Mouse (Mus musculus): Measurements from ENCODE around the gene Elovl6.

Gene Elovl6

GRCm38 (mm10) chr3:129566013-129566412 is 33.9 kb downstream of the Elovl6 start:
- no peak for DNase-seq (ENCODE audit: low read depth)

GRCm38 (mm10) chr3:129566876-129567275 is 34.7 kb downstream of the Elovl6 start:
- DNase-seq (ENCODE audit: low read depth): no peak

- no peak for DNase-seq (ENCODE audit: low read depth)
Measured at GRCm38 (mm10) chr3:129568506-129568905, 36.4 kb downstream of the Elovl6 start.

GRCm38 (mm10) chr3:129570989-129571388 is 38.8 kb downstream of the Elovl6 start:
- no peak for DNase-seq (ENCODE audit: low read depth)

- no peak for DNase-seq (ENCODE audit: low read depth)
Measured at GRCm38 (mm10) chr3:129571642-129572041, 39.5 kb downstream of the Elovl6 start.

- no peak for DNase-seq (ENCODE audit: low read depth)
Measured at GRCm38 (mm10) chr3:129572959-129573358, 40.8 kb downstream of the Elovl6 start.

- DNase-seq (ENCODE audit: low read depth): no peak
Measured at GRCm38 (mm10) chr3:129573609-129574008, 41.5 kb downstream of the Elovl6 start.

- DNase-seq (ENCODE audit: low read depth): no peak
Measured at GRCm38 (mm10) chr3:129575086-129575485, 42.9 kb downstream of the Elovl6 start.

GRCm38 (mm10) chr3:129576522-129576921 is 44.4 kb downstream of the Elovl6 start:
- DNase-seq (ENCODE audit: low read depth): no peak

GRCm38 (mm10) chr3:129578741-129579475 is 46.8 kb downstream of the Elovl6 start:
- no peak for DNase-seq (ENCODE audit: low read depth)

GRCm38 (mm10) chr3:129581024-129581423 is 48.9 kb downstream of the Elovl6 start:
- no peak for DNase-seq (ENCODE audit: low read depth)

- DNase-seq (ENCODE audit: low read depth): no peak
Measured at GRCm38 (mm10) chr3:129582449-129582848, 50.3 kb downstream of the Elovl6 start.

GRCm38 (mm10) chr3:129583290-129583689 is 51.1 kb downstream of the Elovl6 start:
- DNase-seq (ENCODE audit: low read depth): no peak

- DNase-seq (ENCODE audit: low read depth): no peak
Measured at GRCm38 (mm10) chr3:129587916-129588315, 55.8 kb downstream of the Elovl6 start.

- peak; percentile 45 for DNase-seq (ENCODE audit: low read depth)
Measured at GRCm38 (mm10) chr3:129588753-129589152, 56.6 kb downstream of the Elovl6 start.

- DNase-seq (ENCODE audit: low read depth): no peak
Measured at GRCm38 (mm10) chr3:129589705-129590104, 57.5 kb downstream of the Elovl6 start.

GRCm38 (mm10) chr3:129590548-129591226 is 58.5 kb downstream of the Elovl6 start:
- peak; percentile 80 for DNase-seq (ENCODE audit: low read depth)

- DNase-seq (ENCODE audit: low read depth): no peak
Measured at GRCm38 (mm10) chr3:129591251-129591650, 59.1 kb downstream of the Elovl6 start.

- DNase-seq (ENCODE audit: low read depth): no peak
Measured at GRCm38 (mm10) chr3:129591761-129592160, 59.6 kb downstream of the Elovl6 start.

- DNase-seq (ENCODE audit: low read depth): no peak
Measured at GRCm38 (mm10) chr3:129593001-129593400, 60.8 kb downstream of the Elovl6 start.

- no peak for DNase-seq (ENCODE audit: low read depth)
Measured at GRCm38 (mm10) chr3:129593735-129594134, 61.6 kb downstream of the Elovl6 start.

- DNase-seq (ENCODE audit: low read depth): no peak
Measured at GRCm38 (mm10) chr3:129596098-129596497, 63.9 kb downstream of the Elovl6 start.

GRCm38 (mm10) chr3:129602289-129602688 is 70.1 kb downstream of the Elovl6 start:
- peak; percentile 75 for DNase-seq (ENCODE audit: low read depth)

- no peak for DNase-seq (ENCODE audit: low read depth)
Measured at GRCm38 (mm10) chr3:129605487-129605886, 73.3 kb downstream of the Elovl6 start.

All from induced T-regulatory cell, adult 2 months (primary cell).